Mouse (Mus musculus) adrenal gland, postnatal 4 days (tissue): ENCODE measurements at regions not wholly inside any gene's neighbourhood (a gene's known extent, or its start where the extent isn't known, plus 50 kb on each side); places are given as distances from the start of the nearest gene placed in this dataset.
A peak's percentile ranks its signal among the peaks of the same experiment; 100 is the strongest.

ENCODE experiments used
- DNase-seq, 2 experiments: peaks; one replicate each; pipeline ENCODE4 v3.0.0; 2021 to 2022; ENCODE audit warnings: low spot score in 2 of 2, mixed read lengths in 2 of 2

DNA sequence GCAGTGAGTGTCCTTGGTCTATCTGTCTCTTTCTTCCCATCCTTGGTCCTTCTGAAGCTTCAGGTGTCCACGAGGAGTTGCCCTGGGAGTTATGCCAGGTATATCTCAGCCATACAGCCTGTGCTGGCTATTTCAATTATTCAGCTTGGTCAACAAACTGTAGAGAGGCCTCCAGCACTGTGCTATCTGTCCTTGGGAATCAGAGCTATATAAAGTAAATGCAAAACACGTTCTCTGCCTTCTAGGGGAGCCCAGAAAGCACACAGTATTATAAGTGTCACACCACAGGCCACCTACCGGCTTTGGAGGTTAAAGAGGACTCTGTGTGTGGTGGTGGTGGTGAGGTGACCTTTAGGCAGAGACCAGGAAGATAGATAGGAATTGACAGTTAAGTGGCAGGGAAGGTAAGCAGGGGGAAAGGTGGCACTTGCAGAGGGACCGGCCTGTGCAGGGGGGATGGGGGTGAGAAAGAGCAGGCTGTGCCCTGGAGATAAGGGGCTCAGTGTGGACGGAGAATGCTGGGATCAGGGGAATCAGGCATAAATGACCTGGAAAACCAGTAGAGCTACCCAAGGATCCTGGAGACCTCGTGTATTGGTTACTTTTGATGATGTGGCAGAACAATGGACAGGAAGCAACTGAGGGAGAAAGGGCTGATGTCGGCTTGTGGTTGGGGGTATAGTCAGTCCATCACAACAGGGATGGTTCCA lies 425.9 kb downstream of the Fut8 start:
- DNase-seq, result no peak

DNA sequence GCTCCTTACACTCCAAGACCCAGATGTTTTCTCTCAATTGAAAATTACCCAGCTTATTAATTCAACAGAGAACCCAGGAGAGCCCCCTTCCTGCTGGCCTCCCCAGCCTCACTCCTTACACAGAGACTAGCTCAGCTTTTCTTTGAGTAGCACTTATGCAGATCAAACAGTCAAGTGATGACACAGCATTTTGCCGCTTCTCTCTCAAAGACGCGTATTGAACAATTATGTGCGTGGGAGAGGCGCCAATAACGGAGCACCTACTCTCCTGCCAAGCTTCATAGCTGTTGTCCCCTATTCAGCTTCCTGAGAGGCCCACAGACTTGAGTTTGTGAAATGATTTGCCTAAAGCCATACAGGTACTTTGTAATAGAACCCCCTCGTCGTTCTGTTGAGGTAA lies 428.5 kb downstream of the Fut8 start:
- no peak for DNase-seq

DNA sequence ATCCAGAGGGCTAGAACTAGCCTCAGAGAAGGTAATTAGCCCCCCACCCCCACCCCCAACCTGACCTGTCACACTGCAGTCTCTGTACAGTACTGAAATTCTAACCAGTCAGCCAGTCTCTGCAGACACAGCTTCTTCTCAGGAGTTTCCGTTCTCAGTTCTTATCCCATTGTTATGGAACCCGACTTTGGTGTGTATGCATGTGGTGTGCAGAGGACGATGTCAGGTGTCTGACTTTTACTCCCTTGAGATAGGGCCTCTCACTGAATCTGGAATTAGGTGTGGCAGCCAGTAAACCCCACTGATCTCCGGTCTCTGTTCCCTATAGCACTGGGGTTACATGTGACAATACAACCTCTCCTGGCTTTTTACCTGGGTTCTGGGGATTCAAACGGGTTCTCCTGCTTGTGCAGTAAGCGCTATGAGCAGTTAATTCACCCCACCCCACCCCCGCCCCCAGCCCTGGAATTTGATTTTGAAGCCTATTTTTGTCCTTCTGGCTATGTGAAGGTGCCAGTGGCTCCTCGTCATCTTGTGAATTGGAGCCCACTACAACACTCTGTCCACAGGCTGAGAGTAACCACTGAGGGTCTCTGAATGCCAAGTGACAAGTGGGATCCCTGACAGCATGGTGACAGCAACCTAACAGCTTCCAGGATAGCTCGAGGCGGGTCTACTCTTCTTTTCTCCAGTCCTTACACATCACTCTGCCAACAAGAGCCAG lies 429.4 kb downstream of the Fut8 start:
- DNase-seq, result no peak

DNA sequence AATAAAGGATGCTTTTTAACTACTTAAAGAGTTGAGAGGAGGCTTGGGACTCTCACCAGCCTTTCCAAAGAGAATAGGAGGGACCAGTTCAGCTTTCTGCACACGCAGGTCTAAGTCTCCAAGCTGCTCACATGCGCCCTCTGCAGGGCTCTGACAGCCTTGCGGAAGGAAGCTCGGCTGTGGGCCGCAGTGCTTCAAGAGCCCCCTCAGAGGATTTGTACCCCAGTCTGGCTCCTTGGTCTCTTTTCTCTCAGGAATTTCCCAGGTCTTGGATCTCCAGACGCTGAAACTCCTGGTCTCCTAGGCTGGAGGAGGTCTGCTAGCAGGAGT lies 429.9 kb downstream of the Fut8 start:
- DNase-seq, result peak; percentile 34 to 40

DNA sequence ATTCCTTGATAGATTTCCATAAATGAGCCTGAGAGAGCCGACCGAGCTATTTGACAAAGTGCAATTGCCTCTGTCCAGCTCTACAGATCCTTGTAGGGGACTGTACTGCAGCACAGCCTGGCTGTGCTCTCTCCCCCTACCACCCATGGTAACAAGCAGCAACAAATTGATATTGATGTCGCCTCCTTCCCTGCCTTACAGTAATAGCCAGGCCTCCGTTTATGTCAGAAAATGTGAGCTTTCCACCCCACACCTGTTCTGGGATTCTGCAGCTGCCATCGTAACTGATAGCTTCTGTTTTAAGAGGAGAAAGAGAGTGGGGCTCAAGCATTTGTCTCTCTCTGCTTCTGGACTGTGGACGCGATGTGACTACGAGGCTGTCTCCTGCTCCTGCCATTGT lies 432.6 kb downstream of the Fut8 start:
- DNase-seq, result no peak

DNA sequence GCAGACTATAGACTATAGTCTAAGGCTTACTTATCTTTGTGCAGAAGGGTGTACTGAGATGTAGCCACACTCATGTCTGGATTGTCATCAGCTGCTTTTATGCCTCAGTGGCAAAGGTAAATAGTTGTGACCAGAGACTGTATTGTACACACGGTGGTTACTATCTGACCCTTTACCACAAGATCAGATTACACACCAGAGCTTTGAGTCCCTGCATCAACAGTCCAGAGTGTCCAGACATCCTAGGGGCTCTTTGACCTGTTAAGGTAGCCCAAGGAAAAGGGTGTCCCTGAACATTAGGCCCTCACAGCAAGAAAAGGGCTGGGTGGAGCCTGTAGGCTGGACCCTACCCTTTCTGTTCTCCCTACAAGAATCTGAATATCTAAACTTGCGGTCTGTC lies 436.4 kb downstream of the Fut8 start:
- no peak for DNase-seq

DNA sequence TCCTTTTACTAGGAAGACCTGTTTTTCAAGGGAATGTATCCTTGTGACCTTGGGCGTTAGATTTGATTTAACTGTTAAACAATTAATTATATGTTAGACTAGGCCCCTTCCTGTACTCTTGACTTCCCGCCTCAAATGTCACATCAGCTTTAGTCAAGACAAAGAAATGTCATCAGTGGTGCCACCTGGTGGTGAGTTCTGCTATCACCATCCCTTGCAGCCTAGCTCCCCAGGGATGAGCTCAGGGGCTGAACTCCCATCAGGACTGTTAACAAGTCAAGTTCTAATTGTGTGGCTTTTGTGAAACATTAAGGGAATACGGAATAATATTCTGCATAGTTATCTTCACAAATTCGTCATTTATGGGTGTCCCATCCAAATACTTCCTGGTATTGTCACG lies 436.8 kb downstream of the Fut8 start:
- DNase-seq, result no peak

DNA sequence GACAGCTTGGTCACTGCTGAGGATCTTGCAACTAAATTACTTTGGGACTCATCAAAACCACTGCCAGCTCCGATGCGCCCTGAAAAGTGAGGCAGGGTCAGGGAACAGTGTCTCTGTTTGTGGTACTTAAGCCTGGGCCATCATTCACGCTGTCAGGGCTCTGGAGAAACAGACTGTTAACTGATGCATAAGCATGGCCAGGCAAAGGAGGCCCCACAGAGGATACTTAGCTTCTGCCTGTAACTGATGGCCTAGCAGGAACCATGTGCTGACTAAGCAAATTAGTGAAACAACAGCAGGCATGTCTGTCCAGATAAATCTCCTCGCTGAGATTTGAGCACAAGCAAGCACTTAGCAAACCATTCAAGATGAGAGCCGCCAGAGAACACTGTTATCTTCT lies 440.1 kb downstream of the Fut8 start:
- no peak for DNase-seq

DNA sequence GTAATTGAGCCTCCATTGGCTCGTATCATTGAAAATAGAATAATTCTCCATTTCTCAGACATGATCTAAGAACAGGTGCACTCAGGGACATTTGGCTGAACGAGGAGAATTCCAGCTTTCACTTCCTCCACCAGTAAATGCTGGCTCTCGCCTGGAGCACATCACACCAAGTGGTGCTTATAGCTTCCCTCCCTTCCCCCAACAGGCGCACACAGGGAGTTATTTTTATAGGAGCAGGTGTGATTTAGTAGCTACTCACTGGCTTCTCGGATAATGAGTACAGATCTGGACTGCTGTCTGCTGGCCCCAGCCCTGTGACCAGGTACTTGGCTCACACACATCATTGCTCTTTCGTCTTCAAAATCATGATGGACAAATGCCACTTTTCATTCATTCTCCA lies 456.2 kb downstream of the Fut8 start:
- DNase-seq, result no peak

DNA sequence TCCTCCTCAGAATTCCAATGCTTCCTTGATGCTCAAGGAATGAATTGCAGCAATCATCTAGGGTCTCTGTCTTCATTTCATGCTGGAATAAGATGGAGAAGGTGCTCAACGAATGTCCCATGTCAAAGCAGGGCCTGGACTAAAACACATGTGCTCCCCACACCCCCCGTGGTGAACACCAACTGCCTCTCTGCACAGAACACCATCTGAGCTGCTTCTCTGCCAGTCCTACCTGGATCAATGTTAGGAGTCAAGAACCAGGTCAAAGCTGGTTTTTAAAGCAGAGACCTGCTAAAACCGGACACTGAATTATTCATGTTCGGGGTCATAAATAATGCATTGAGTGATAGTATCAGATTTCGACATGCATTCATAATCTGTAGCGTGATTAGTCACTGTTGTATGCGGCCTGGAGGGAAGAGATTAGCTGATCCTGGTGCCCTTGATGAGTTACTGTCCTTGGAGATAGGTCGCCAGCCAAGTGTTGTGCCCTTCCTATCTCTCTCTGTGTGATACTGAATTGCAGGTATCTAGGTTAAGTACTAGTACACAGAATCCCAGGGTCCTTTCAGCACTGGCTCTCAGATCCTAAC lies 458.2 kb downstream of the Fut8 start:
- no peak for DNase-seq

DNA sequence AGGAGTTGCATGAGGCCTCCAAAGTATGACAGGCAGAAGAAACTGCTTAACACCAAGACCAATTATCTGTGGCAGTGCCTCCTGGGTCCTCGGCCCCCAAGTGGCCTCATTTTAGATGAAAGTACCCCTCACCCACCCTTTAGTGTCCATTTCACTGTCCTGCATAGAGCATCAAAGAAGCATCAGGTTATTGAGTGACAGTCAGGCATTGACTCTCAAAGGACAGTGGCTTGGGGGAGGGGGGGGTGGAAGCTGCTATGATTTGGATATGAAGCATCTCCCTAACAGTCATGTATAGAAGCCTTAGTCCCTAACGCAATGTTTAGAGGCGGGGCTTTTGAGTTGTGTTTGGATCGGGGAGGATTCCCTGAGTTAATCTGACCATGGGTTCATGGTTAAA lies 458.7 kb downstream of the Fut8 start:
- no peak for DNase-seq

DNA sequence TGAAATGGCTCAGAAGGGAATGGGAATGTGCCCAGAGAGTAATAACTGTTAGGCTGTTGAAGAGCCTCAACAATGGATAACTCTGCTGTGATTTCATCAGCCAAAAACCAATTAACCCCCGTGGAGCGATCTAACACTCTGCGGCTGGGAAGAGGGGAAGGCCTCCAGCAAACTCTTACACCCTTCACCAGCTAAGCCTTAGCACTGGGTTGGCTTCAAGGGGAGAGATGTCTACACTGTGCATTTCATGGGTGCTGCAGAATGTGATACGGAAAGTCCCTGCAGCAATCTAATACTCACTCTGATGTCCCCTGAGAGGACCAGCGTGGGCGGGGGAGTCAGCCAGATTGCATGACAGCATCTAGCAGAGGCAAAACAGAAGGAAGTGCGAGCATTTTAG lies 460.2 kb downstream of the Fut8 start:
- DNase-seq, result no peak

DNA sequence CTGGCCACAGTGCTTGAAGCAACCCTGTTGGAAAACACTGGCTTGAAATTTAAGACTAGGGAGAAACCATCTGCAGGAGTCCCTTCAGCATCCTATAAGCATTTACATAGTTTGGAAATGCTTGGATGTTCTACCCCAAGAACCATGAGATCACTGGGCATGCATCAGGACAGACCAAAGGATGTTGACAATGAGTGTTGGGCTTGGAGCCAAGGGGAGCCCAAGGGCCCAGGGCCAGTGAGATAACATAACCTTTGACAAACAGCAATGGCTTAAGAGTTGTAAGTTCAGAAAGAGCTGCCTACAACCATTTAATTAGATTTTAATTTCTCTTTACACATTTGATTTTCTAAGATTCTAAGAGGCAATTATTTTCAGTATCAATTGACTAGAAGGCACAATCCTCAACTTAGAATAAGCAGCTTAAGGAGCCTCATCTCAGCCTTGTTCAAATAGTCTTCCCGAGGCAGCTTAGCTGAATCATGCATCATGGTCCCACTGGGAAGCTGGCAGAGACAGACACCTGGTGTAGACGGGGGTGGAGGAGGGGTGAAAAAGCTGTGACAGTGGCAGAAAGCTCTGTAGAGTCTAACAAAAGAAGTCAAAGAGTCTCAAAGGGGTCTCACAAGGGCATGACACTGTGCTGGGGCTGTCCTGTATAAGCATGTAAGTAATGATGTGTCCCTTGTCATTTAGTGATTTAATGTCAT lies 462.1 kb downstream of the Fut8 start:
- DNase-seq, result no peak

DNA sequence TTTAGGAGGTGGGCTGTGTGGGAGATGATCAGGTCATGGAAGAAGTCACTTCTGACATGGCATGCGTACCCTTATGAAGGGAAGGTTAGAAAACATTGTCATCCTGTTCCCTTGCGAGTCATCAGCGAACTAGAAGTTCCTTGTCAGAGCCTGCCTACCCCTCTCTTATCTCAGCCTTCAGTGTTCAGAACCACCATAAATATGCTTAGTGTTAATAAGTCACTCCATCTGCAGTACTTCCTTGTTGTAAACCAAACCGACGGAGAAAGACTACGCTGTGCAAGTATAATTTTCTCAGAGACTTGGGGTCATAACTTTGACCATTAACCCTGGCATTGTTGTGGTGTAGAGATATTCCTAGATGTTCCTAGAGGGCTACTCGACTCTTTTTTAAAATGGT lies 477.6 kb downstream of the Fut8 start:
- no peak for DNase-seq

DNA sequence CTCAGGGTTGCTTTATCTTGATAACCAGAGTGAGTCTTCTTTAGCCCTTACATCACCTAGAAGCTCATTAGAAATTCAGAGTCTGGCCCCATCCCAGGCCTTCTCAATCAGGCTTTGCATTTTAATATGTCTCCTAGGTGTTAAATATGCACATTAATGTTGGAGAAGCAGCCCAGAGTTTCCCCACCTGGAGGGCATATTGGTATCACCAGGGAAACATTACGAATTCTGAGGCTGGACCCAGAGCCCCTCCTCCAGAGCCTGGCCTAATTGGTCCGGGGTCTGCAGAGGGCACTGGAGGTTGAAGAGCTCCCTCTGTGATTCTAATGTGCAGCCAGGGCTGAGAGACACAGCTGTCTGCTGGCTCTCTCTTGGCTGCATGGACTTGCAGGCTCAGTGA lies 478.1 kb downstream of the Fut8 start:
- no peak for DNase-seq

DNA sequence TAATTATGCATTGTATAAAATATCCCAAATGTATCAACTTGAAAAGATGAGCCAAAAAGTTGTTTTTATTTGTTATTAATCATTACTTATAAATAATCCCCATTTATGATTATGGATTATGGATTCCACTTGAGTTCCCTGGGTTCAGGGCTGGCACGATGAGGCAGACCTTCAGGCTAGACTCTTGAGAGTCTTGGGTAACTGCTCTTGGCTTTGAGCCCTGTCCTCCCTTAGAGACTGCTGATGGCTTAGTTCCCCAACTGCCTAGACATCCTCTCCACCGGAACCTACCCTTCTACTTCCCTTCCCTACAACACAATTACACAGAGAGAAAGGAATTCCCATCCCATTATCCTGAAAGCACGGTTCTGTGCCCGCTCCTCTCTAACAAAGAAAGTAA lies 466.3 kb upstream of the Gm6657 start:
- DNase-seq, result no peak

DNA sequence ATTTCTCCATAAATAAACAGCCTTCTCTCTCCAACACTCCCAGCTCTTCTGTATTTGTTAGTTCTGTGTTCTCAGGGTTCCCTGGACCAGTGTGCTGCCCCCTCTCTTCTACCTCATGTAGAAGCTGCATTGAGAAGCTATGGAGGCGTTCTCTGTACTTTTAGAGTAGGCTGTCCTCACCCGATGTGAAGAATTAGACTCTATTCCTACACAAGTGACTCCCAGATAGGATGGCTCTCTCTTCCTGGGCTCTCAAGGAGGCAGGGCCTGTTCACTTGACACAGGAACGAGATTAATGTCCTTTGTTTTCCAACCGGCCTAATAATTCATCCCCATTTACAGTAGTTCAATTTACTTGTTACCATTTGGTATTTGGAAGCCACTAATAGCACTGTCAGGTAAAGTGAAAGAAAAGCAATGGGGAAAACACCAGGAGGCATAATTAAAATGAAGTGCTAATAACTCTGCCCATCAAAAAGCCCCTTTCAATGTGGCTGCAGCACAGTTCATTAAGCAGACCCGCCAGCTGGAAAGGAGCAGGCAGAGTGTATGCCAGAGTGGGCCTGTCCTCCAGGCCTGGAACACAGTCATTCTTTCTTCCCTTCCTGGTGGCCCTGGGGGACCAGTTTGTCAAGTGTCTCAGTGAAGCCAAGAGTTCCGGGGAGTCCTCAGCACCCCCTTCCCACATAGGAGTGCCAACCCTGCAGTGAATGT lies 454.8 kb upstream of the Gm6657 start:
- no peak for DNase-seq

DNA sequence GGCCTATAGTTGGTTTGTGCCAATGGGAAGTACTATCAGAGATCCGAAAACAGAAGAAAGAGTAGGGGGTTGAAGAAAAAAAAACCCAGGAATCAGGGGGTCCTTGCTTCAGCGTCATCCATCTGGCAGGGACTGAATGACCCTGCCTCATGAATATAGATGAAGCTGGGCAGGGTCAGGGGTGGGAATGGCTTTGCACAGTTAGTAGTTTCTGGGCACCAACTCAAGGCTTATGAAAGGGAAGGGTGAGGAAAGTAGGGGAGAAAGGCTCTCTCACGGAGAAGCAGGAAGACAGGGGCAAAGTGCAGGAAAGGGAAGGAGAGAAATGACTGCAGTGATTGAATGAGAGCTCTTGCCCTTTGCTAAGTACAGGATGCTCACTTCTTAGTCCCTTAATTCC lies 451.3 kb upstream of the Gm6657 start:
- DNase-seq, result no peak

DNA sequence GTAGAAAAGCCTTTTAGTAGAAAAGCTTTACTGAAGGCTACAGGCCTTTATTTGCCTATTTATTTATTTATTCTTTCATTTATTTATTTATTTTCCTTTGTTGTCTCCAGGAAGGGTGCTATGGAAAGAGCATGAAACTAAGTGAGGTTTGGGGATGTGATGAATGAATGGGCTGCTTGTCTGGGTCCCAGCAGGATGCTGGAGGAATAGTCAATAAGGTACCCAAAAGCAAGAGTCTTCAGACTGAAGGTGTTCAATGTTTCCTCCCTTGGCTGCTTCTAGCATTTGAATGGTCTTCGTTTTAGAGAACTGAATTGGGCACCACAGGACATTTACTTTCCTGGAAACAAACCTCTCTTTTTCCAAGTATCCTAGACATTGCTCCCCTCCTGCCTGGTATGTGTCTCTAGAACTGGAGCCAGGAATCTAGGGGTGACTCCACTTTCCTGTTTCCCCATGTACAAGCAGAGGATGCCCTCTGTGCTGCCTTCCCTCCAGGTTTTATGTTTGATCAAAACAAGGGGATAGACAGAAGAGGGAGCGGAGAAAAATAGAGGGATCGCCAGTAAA lies 444.5 kb upstream of the Gm6657 start:
- no peak for DNase-seq

DNA sequence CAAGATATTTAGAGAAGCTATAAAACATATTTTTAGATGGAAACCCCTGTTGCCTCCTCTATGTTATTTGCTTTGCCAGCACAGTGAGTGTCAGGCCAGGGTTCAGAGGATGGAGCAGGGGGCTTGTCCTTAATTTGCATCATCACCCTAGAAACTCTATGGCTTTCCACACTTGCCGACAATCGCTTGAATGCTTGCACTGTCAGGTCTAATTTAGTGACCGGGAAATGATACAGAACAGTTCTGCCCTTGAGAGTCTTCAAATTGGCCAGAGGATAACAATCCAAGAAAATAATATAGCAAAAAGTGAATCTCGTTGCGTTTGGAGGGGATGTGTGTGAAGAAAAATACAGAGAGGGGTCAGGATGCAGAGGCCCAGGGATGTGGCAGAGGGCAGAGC lies 441.9 kb upstream of the Gm6657 start:
- DNase-seq, result no peak

DNA sequence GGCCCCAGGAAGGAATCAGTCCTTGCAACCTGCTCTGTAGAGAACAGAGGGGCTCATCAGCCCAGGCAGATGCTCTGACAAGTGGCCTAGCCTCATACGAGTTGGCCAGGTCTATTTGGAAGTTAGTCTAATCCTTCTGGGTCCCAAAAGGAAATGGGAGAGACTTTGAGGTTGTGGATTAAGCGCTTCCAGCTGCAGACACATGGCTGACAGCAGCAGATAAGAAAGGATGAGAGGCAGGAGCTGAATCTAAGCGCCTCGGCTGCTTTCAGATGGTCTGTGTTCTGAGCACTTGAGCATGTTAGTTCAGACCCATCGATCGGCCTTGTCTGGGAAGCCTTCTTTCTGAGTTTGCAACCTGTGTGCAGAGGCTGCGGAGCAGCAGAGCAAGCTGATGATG lies 438.0 kb upstream of the Gm6657 start:
- DNase-seq, result no peak
